Mouse (Mus musculus) lung, postnatal 4 days (tissue): ENCODE data around the gene Polr1b.
A peak's percentile ranks its signal among the peaks of the same experiment; 100 is the strongest.

ENCODE experiments used
- DNase-seq, 2 experiments: peaks; one replicate each; pipeline ENCODE4 v3.0.0; 2021

Gene Polr1b

GRCm38 (mm10) chr2:129118061-129118460 is 17.3 kb downstream of the Polr1b start:
- DNase-seq = no peak

- no peak for DNase-seq
These were observed 21.2 kb downstream of the Polr1b start for GRCm38 (mm10) chr2:129121986-129122385.

GRCm38 (mm10) chr2:129129412-129129929 is 28.7 kb downstream of the Polr1b start, which contains the start of gene Chchd5:
Chchd5 (plus strand) TSS chr2:129129700.
- DNase-seq = peak; percentile 93 to 98

- DNase-seq = peak in 1 of 2 experiments; percentile 31
These were observed 29.3 kb downstream of the Polr1b start for GRCm38 (mm10) chr2:129129987-129130545.

GRCm38 (mm10) chr2:129130776-129131175 is 30.0 kb downstream of the Polr1b start:
- DNase-seq = no peak

- no peak for DNase-seq
These were observed 31.4 kb downstream of the Polr1b start for GRCm38 (mm10) chr2:129132231-129132630.

GRCm38 (mm10) chr2:129133006-129133805 is 32.4 kb downstream of the Polr1b start:
- DNase-seq = no peak

- DNase-seq = no peak
These were observed 39.1 kb downstream of the Polr1b start for GRCm38 (mm10) chr2:129139906-129140305.

GRCm38 (mm10) chr2:129148836-129149235 is 48.0 kb downstream of the Polr1b start:
- no peak for DNase-seq

- DNase-seq = no peak
These were observed 49.6 kb downstream of the Polr1b start for GRCm38 (mm10) chr2:129150386-129150785.

- no peak for DNase-seq
These were observed 50.3 kb downstream of the Polr1b start for GRCm38 (mm10) chr2:129151111-129151510.

- no peak for DNase-seq
These were observed 52.0 kb downstream of the Polr1b start for GRCm38 (mm10) chr2:129152751-129153150.

- no peak for DNase-seq
These were observed 64.0 kb downstream of the Polr1b start for GRCm38 (mm10) chr2:129164815-129165214.

GRCm38 (mm10) chr2:129166466-129167463 is 66.0 kb downstream of the Polr1b start:
- no peak for DNase-seq

- DNase-seq = no peak
These were observed 72.6 kb downstream of the Polr1b start for GRCm38 (mm10) chr2:129173386-129173785.

- peak; percentile 63 to 70 for DNase-seq
These were observed 73.7 kb downstream of the Polr1b start for GRCm38 (mm10) chr2:129174474-129174873.

- DNase-seq = peak; percentile 34 to 49
These were observed 74.8 kb downstream of the Polr1b start for GRCm38 (mm10) chr2:129175636-129176035.
